Comparison of ENCODE assay signal across 28 mouse cellular contexts in the genomic region with DNA sequence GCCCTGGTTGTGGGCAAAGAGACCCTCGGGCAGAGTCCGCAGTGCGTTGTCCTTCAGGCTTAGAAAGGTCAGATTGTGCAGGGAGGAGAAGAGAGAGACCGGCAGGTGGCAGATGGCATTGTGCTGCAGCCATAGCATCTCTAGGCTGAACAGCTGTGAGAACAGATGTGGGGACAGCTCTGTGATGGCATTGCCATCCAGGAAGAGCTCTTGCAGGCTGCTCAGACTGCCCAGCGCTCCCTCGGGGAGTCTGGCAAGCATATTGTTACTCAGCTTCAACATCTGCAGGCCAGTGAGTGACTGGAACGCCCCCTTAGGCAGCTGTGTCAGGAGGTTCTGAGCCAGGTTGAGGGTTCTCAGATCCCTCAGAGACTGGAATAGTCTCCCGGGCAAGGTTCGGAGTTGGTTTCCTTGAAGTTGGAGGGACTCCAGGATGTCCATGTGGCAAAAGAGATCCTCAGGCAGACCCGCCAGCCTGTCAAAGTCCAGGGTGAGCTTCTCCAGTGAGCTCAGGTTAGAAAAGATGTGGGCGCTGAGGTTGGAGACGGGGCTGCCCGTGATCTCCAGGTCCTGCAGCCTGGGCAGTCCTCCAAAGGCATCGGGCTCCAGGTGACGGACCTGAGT. TPM values are rescaled to one million over a fixed set of nuclear protein-coding genes. Genes with fewer than 3 reads are reported as not detected.
A peak's percentile ranks its signal among the peaks of the same experiment; 100 is the strongest.
DNase-seq lines count a peak whose midpoint lies in the region; ATAC-seq and TF ChIP-seq lines count a peak whose summit lies in the region.
"Had no signal": no experiment of that assay in that cellular context is flagged by ENCODE, and none has a peak within 500 bp of the region (broad histone marks: within the 10 kb centered on the region; RNA-seq: fewer than 3 reads in every experiment).

No protein-coding gene starts in this region.

- no peak for ATAC-seq in heart, postnatal 0 days (ENCODE audit: insufficient read depth, low read depth)
- ATAC-seq in kidney, embryonic 14.5 days (ENCODE audit: low FRiP score, low TSS enrichment) = no peak
- ATAC-seq in forebrain, embryonic 12.5 days (ENCODE audit: low FRiP score) = no peak
- ATAC-seq: forebrain, embryonic 16.5 days; hindbrain, embryonic 16.5 days; intestine, embryonic 16.5 days; midbrain, embryonic 13.5 days had no signal

- no peaks in the 10 kb centered on the region; the same call in 1 of the 2 replicates for H3K4me1 ChIP-seq in heart, postnatal 0 days (ENCODE audit: control insufficient read depth, insufficient read depth)
- no peaks in the 10 kb centered on the region for H3K4me1 ChIP-seq in kidney, embryonic 14.5 days (ENCODE audit: control insufficient read depth, insufficient read depth, low read length)
- H3K4me1 ChIP-seq in brown adipose tissue, adult 24 weeks (ENCODE audit: control insufficient read depth, insufficient read depth, insufficient read length, low read length) = peaks cover 15% of the 10 kb centered on the region
- no peaks in the 10 kb centered on the region for H3K4me1 ChIP-seq in forebrain, embryonic 12.5 days
- H3K4me1 ChIP-seq: midbrain, embryonic 13.5 days had no signal

- DNase-seq in adrenal gland, postnatal 10 days = peak; percentile 41
- DNase-seq in adrenal gland, adult (ENCODE audit: inconsistent age in 2 of 2, low spot score in 1 of 2) = no peak
- DNase-seq in heart, postnatal 0 days (ENCODE audit: low spot score) = no peak
- no peak for DNase-seq in heart, postnatal 4 days
- DNase-seq in kidney, adult 9 months = peak; percentile 78
- DNase-seq: adrenal gland, adult 2 months; cerebellum, adult 8-10 months; gastrocnemius, postnatal 14 days; liver, embryonic 13.5 days; lung, embryonic 14.5 days; lung, postnatal 36 days had no signal

- H3K9me3 ChIP-seq in heart, postnatal 0 days (replicated peaks; ENCODE audit: control insufficient read depth, low read length) = no peaks in the 10 kb centered on the region
- no peaks in the 10 kb centered on the region for H3K9me3 ChIP-seq in kidney, embryonic 14.5 days (ENCODE audit: control insufficient read depth, low read length)
- no peaks in the 10 kb centered on the region for H3K9me3 ChIP-seq in forebrain, embryonic 12.5 days
- H3K9me3 ChIP-seq: liver, embryonic 13.5 days; midbrain, embryonic 13.5 days had no signal

- no peak overlapping the region for H3K4me2 ChIP-seq in heart, postnatal 0 days (ENCODE audit: low read depth, low read length)
- H3K4me2 ChIP-seq in kidney, embryonic 14.5 days (replicated peaks; ENCODE audit: low read depth, low read length) = no peak overlapping the region
- H3K4me2 ChIP-seq in forebrain, embryonic 12.5 days = no peak overlapping the region
- H3K4me2 ChIP-seq: liver, embryonic 13.5 days; lung, embryonic 14.5 days; midbrain, embryonic 13.5 days had no signal

- no peak overlapping the region for H3K4me3 ChIP-seq in heart, postnatal 0 days (ENCODE audit: low read depth, low read length)
- no peak overlapping the region for H3K4me3 ChIP-seq in kidney, embryonic 14.5 days (ENCODE audit: low read length)
- H3K4me3 ChIP-seq in brown adipose tissue, adult 24 weeks (ENCODE audit: insufficient read depth, low read depth, low read length) = peak overlapping the region; percentile 50
- no peak overlapping the region for H3K4me3 ChIP-seq in forebrain, embryonic 12.5 days (replicated peaks)
- H3K4me3 ChIP-seq: layer of hippocampus, adult 2 months; liver, embryonic 13.5 days; megakaryocyte, embryonic 14.5 days; midbrain, embryonic 13.5 days had no signal

- TF ChIP-seq EP300 in heart, postnatal 0 days (IDR thresholded peaks at IDR 0.05; ENCODE audit: low read depth) = no peak

- H3K36me3 ChIP-seq in heart, postnatal 0 days (replicated peaks; ENCODE audit: control insufficient read depth, insufficient read depth, low read length) = no peaks in the 10 kb centered on the region
- H3K36me3 ChIP-seq in kidney, embryonic 14.5 days (ENCODE audit: control insufficient read depth, insufficient read depth, low read length) = no peaks in the 10 kb centered on the region
- H3K36me3 ChIP-seq in forebrain, embryonic 12.5 days (replicated peaks) = no peaks in the 10 kb centered on the region
- H3K36me3 ChIP-seq: midbrain, embryonic 13.5 days had no signal

- no peak overlapping the region for H3K9ac ChIP-seq in heart, postnatal 0 days (replicated peaks; ENCODE audit: low read depth, low read length)
- H3K9ac ChIP-seq in kidney, embryonic 14.5 days (ENCODE audit: low read depth, low read length) = no peak overlapping the region
- H3K9ac ChIP-seq in forebrain, embryonic 12.5 days = no peak overlapping the region
- H3K9ac ChIP-seq: liver, embryonic 13.5 days; lung, embryonic 14.5 days; midbrain, embryonic 13.5 days had no signal

- TF ChIP-seq CTCF in heart, postnatal 0 days (IDR thresholded peaks at IDR 0.05; ENCODE audit: low read depth) = no peak

- peak overlapping the region; percentile 54 for H3K27ac ChIP-seq in heart, postnatal 0 days (ENCODE audit: low read depth)
- H3K27ac ChIP-seq in kidney, embryonic 14.5 days (ENCODE audit: low read depth, low read length) = no peak overlapping the region
- peak overlapping the region; percentile 92 for H3K27ac ChIP-seq in brown adipose tissue, adult 24 weeks (replicated peaks; ENCODE audit: low read depth, low read length)
- no peak overlapping the region for H3K27ac ChIP-seq in forebrain, embryonic 12.5 days
- H3K27ac ChIP-seq: layer of hippocampus, adult 2 months; liver, embryonic 13.5 days; midbrain, embryonic 13.5 days had no signal

- 0 out of 2 replicates have a peak, but pooled peaks cover under 1% of the 10 kb centered on the region for H3K27me3 ChIP-seq in heart, postnatal 0 days (ENCODE audit: control insufficient read depth, insufficient read depth, low read length)
- no peaks in the 10 kb centered on the region for H3K27me3 ChIP-seq in kidney, embryonic 14.5 days (ENCODE audit: control insufficient read depth, insufficient read depth, low read length)
- peaks cover 3% of the 10 kb centered on the region; the same call in 1 of the 2 replicates for H3K27me3 ChIP-seq in forebrain, embryonic 12.5 days
- H3K27me3 ChIP-seq: liver, embryonic 13.5 days had no signal

- WGBS in heart, postnatal 0 days = 77% methylated on average over 15 of the region's 15 CpGs
- WGBS in kidney, embryonic 14.5 days = 90% methylated on average over 15 of the region's 15 CpGs
- 89% methylated on average over 15 of the region's 15 CpGs for WGBS in forebrain, embryonic 12.5 days

RNA-seq across cellular contexts. Expression of a gene that starts 7.2 kb away (rescaled TPM):
- 10 to 100 TPM; 19.5 to 28.3 TPM for total RNA-seq in adrenal gland, postnatal 10 days (2021)
- total RNA-seq in heart, postnatal 0 days (2014; rRNA removed; ENCODE audit: low replicate concordance) = 1.2 TPM in 1 of 2 replicates, not detected in the other
- 0.10 and 0.19 TPM in 2 replicates for polyA plus RNA-seq in heart, postnatal 0 days (2015; fragmentation: Nextera tagmentation; extraction: Ambion mirVana)
- total RNA-seq in heart, postnatal 4 days (2021) = not detected
- polyA plus RNA-seq in kidney, embryonic 14.5 days (2014; fragmentation: Nextera tagmentation; extraction: Ambion mirVana) = not detected in 2 replicates
- polyA plus RNA-seq in brown adipose tissue, adult 24 weeks (2012; ENCODE audit: insufficient read depth, insufficient read length, missing spikeins) = 20.1 and 23.7 TPM in 2 replicates
- polyA plus RNA-seq in forebrain, embryonic 12.5 days (2016; fragmentation: Nextera tagmentation; extraction: Ambion mirVana) = not detected in 2 replicates
- total RNA-seq: gastrocnemius, postnatal 14 days; hematopoietic stem cell, adult 5-6 weeks; layer of hippocampus, adult 2 months; layer of hippocampus, postnatal 25 days; monocyte, adult 5-6 weeks had no signal
- polyA plus RNA-seq: forebrain, embryonic 16.5 days; heart, embryonic 14.5 days; hindbrain, embryonic 16.5 days; limb, embryonic 11.5 days; lung, embryonic 14.5 days; midbrain, embryonic 13.5 days; spleen, adult 2 months; urinary bladder, adult 2 months had no signal

RNA-seq across cellular contexts. Expression of a gene that starts 22.9 kb away (rescaled TPM):
- total RNA-seq in adrenal gland, postnatal 10 days (2021) = 1 to 10 TPM in 1 of 2 experiments, under 1 TPM in 1; 0.27 to 1.3 TPM
- total RNA-seq in heart, postnatal 0 days (2014; rRNA removed; ENCODE audit: low replicate concordance) = 0.04 TPM in 1 of 2 replicates, not detected in the other
- polyA plus RNA-seq in heart, postnatal 0 days (2015; fragmentation: Nextera tagmentation; extraction: Ambion mirVana) = 0.38 and 0.53 TPM in 2 replicates
- total RNA-seq in heart, postnatal 4 days (2021) = under 1 TPM; 0.70 to 0.76 TPM
- polyA plus RNA-seq in kidney, embryonic 14.5 days (2014; fragmentation: Nextera tagmentation; extraction: Ambion mirVana) = 0.76 and 1.1 TPM in 2 replicates
- polyA plus RNA-seq in brown adipose tissue, adult 24 weeks (2012; ENCODE audit: insufficient read depth, insufficient read length, missing spikeins) = not detected in 2 replicates
- polyA plus RNA-seq in forebrain, embryonic 12.5 days (2016; fragmentation: Nextera tagmentation; extraction: Ambion mirVana) = 0.46 and 0.57 TPM in 2 replicates
- total RNA-seq: hematopoietic stem cell, adult 5-6 weeks; monocyte, adult 5-6 weeks; neutrophil, adult 5-6 weeks had no signal
- polyA plus RNA-seq: liver, embryonic 13.5 days; spleen, adult 2 months had no signal

RNA-seq across cellular contexts. Expression of a gene that starts 50.5 kb away (rescaled TPM):
- total RNA-seq in adrenal gland, postnatal 10 days (2021) = under 1 TPM; 0.51 to 0.73 TPM
- 0.53 TPM in 1 of 2 replicates, not detected in the other for total RNA-seq in heart, postnatal 0 days (2014; rRNA removed; ENCODE audit: low replicate concordance)
- polyA plus RNA-seq in heart, postnatal 0 days (2015; fragmentation: Nextera tagmentation; extraction: Ambion mirVana) = 0.19 and 0.36 TPM in 2 replicates
- under 1 TPM; 0.12 to 0.38 TPM for total RNA-seq in heart, postnatal 4 days (2021)
- polyA plus RNA-seq in kidney, embryonic 14.5 days (2014; fragmentation: Nextera tagmentation; extraction: Ambion mirVana) = 0.55 and 0.64 TPM in 2 replicates
- not detected in 2 replicates for polyA plus RNA-seq in brown adipose tissue, adult 24 weeks (2012; ENCODE audit: insufficient read depth, insufficient read length, missing spikeins)
- 0.74 and 0.91 TPM in 2 replicates for polyA plus RNA-seq in forebrain, embryonic 12.5 days (2016; fragmentation: Nextera tagmentation; extraction: Ambion mirVana)

Comparison
In these comparisons a context has a peak if more than half of its experiments do, and no peak if none do; other contexts are left out.
1. DNase-seq: peak in adrenal gland, postnatal 10 days (single experiment) and kidney, adult 9 months (single experiment); none in adrenal gland, adult (0 of 2), heart, postnatal 0 days (single experiment) and heart, postnatal 4 days (single experiment).
2. H3K27ac ChIP-seq: peak in heart, postnatal 0 days (single experiment) and brown adipose tissue, adult 24 weeks (single experiment); none in kidney, embryonic 14.5 days (single experiment) and forebrain, embryonic 12.5 days (single experiment).
3. RNA of a gene that starts 7.2 kb away (polyA plus RNA-seq): 20.1 to 23.7 TPM in brown adipose tissue, adult 24 weeks; 0.10 to 0.19 TPM in heart, postnatal 0 days, not detected in kidney, embryonic 14.5 days and not detected in forebrain, embryonic 12.5 days; every median in the first group is over 10 times any median in the second.